Mouse (Mus musculus): Measurements from ENCODE around the gene Trpt1. TPM values are rescaled to one million over a fixed set of nuclear protein-coding genes. Genes with fewer than 3 reads are reported as not detected.

Trpt1 gene
- polyA plus RNA-seq, 1 experiment from 2014 or later = 20.0 TPM

DNA sequence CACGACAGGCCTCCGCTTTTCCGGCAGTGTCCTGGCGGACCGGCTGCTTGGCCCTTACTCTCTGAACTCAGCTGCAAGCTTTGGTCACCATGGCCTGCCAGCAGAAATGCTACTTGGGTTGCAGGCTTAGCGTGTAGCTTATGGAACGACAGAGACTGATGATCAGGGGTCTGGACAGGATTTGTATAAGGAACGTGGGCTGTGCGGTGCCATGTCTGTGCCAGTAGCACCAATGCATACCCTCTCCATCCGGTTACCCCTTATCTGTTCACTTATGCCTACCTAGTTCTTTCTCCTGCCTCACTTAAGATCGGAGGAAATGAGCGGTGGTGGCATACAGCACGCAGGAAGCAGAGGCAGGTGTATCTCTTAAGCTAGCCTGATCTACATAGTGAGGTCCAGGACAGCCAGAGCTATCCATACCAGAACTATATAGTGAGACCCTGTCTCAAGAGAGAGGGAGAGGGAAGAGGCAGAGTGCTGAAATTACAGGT is 44.8 kb downstream of the Trpt1 start:
- H3K4me1 ChIP-seq (ENCODE audit: control insufficient read depth, insufficient read depth, low read length) = peaks cover 18% of the 10 kb centered on the region
- no peaks in the 10 kb centered on the region for H3K9me3 ChIP-seq (ENCODE audit: control insufficient read depth, low read length)
- H3K4me2 ChIP-seq (ENCODE audit: low read length) = peak overlapping the region; percentile 84
- H3K27ac ChIP-seq (replicated peaks; ENCODE audit: low read depth, low read length) = peak overlapping the region; percentile 93
- H3K9ac ChIP-seq (replicated peaks; ENCODE audit: low read length) = peak overlapping the region; percentile 66
- 28% methylated on average over 13 of the region's 13 CpGs for WGBS
- no peak for ATAC-seq (ENCODE audit: low FRiP score, low TSS enrichment)
- no peak for DNase-seq
- peak overlapping the region; percentile 44 for H3K4me3 ChIP-seq (replicated peaks; ENCODE audit: low read depth, low read length)
- no peaks in the 10 kb centered on the region; the same call in 1 of the 2 replicates for H3K36me3 ChIP-seq (ENCODE audit: control insufficient read depth, insufficient read depth, low read length)
- H3K27me3 ChIP-seq (ENCODE audit: control insufficient read depth, insufficient read depth, low read length) = no peaks in the 10 kb centered on the region

DNA sequence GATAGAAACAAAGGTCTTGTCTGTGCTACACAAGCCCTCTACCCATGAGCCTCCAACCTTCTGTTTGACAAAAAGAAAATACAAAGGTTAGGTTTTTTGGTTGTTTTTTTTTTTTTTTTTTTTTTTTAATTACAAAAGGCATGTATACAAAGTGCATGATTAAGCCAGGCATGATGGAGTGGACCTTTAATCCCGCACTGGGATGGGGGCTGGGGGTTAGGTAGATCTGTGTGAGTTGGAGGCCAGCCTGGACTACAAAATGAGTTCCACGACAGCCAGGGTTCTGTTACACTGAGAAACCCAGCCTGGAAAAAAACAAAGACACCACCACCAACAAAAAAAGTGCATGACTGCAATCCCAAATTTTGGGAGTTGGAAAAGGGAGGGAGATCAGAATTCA is 45.2 kb downstream of the Trpt1 start:
- H3K4me3 ChIP-seq (replicated peaks; ENCODE audit: low read depth, low read length) = no peak overlapping the region
- DNase-seq (no peak), ATAC-seq (ENCODE audit: low FRiP score, low TSS enrichment) (no peak)
- H3K9me3 ChIP-seq (ENCODE audit: control insufficient read depth, low read length) = no peaks in the 10 kb centered on the region
- H3K4me2 ChIP-seq (ENCODE audit: low read length) = peak overlapping the region; percentile 84; the same call in 1 of the 2 replicates
- H3K4me1 ChIP-seq (ENCODE audit: control insufficient read depth, insufficient read depth, low read length) = peaks cover 18% of the 10 kb centered on the region
- H3K27me3 ChIP-seq (ENCODE audit: control insufficient read depth, insufficient read depth, low read length) = no peaks in the 10 kb centered on the region
- H3K9ac ChIP-seq (replicated peaks; ENCODE audit: low read length) = peak overlapping the region; percentile 66; the same call in 1 of the 2 replicates
- H3K36me3 ChIP-seq (ENCODE audit: control insufficient read depth, insufficient read depth, low read length) = no peaks in the 10 kb centered on the region
- WGBS = 87% methylated on average over 2 of the region's 2 CpGs
- H3K27ac ChIP-seq (replicated peaks; ENCODE audit: low read depth, low read length) = no peak overlapping the region

DNA sequence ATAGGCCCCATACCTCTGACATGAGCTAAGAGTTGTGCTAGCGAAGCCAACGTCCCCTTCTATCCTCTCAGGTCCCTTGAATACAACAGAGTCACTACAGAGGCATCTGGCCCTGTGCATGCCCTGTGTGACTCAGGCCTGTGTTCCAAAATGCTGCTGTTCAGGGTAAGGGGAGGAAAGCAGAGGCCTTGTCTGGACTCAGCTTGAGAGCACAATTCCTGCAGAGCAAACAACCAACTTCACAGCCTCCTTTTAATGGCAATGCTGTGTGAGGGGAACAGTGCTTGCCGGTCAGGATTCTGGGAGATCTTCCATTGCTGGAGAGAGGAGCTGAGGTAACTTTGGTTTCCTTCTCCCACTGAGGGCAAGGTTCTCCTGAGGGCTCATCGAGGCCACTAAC is 48.3 kb downstream of the Trpt1 start:
- DNase-seq (no peak), ATAC-seq (ENCODE audit: low FRiP score, low TSS enrichment) (no peak)
- H3K4me3 ChIP-seq (replicated peaks; ENCODE audit: low read depth, low read length) = no peak overlapping the region
- H3K4me2 ChIP-seq (ENCODE audit: low read length) = no peak overlapping the region
- no peaks in the 10 kb centered on the region for H3K9me3 ChIP-seq (ENCODE audit: control insufficient read depth, low read length)
- no peaks in the 10 kb centered on the region for H3K4me1 ChIP-seq (ENCODE audit: control insufficient read depth, insufficient read depth, low read length)
- H3K27ac ChIP-seq (replicated peaks; ENCODE audit: low read depth, low read length) = no peak overlapping the region
- WGBS = 75% methylated on average over 4 of the region's 4 CpGs
- H3K36me3 ChIP-seq (ENCODE audit: control insufficient read depth, insufficient read depth, low read length) = no peaks in the 10 kb centered on the region
- H3K9ac ChIP-seq (replicated peaks; ENCODE audit: low read length) = no peak overlapping the region
- no peaks in the 10 kb centered on the region for H3K27me3 ChIP-seq (ENCODE audit: control insufficient read depth, insufficient read depth, low read length)

DNA sequence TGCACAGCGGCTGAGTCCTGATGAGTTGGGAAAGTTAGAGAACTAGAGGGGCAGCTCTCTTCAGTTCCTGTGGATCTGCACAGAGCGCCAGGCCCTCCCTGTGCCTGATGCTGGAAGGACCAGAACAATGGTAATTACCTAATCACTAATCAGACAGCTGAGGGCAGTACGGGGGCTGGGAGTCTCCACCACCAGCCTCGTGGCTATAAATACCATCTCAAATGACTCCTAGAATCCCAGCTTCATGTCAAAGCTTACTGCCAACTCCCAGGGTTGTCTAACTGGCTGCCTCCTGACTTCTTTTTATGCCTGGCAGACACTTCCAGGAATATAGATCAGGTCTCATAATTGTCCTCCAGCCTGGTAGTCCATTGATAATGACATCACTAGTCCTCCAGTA is 48.8 kb downstream of the Trpt1 start:
- WGBS = 47% methylated on average over 4 of the region's 4 CpGs
- no peak overlapping the region for H3K4me3 ChIP-seq (replicated peaks; ENCODE audit: low read depth, low read length)
- DNase-seq (no peak), ATAC-seq (ENCODE audit: low FRiP score, low TSS enrichment) (no peak)
- no peak overlapping the region for H3K27ac ChIP-seq (replicated peaks; ENCODE audit: low read depth, low read length)
- no peaks in the 10 kb centered on the region for H3K27me3 ChIP-seq (ENCODE audit: control insufficient read depth, insufficient read depth, low read length)
- no peak overlapping the region for H3K9ac ChIP-seq (replicated peaks; ENCODE audit: low read length)
- no peaks in the 10 kb centered on the region for H3K9me3 ChIP-seq (ENCODE audit: control insufficient read depth, low read length)
- H3K4me1 ChIP-seq (ENCODE audit: control insufficient read depth, insufficient read depth, low read length) = no peaks in the 10 kb centered on the region
- no peak overlapping the region for H3K4me2 ChIP-seq (ENCODE audit: low read length)
- H3K36me3 ChIP-seq (ENCODE audit: control insufficient read depth, insufficient read depth, low read length) = no peaks in the 10 kb centered on the region

Other genes with a start within 250 kb of the Trpt1 start
- gene Rps6ka4, start 155.5 kb upstream of the Trpt1 start, polyA plus RNA-seq (2014; fragmentation: Nextera tagmentation; extraction: Ambion mirVana) = 6.0 and 6.8 TPM in 2 replicates
- 0.23 and 0.49 TPM in 2 replicates for gene Ccdc88b, start 137.9 kb upstream of the Trpt1 start, polyA plus RNA-seq (2014; fragmentation: Nextera tagmentation; extraction: Ambion mirVana)
- gene Trmt112, start 86.4 kb upstream of the Trpt1 start, polyA plus RNA-seq (2014; fragmentation: Nextera tagmentation; extraction: Ambion mirVana) = 115 and 140 TPM in 2 replicates
- gene Prdx5, start 86.0 kb upstream of the Trpt1 start, polyA plus RNA-seq (2014; fragmentation: Nextera tagmentation; extraction: Ambion mirVana) = 215 and 328 TPM in 2 replicates
- gene Esrra, start 74.3 kb upstream of the Trpt1 start, polyA plus RNA-seq (2014; fragmentation: Nextera tagmentation; extraction: Ambion mirVana) = 6.9 and 13.6 TPM in 2 replicates
- gene Catsperz, start 70.8 kb upstream of the Trpt1 start, polyA plus RNA-seq (2014; fragmentation: Nextera tagmentation; extraction: Ambion mirVana) = 0.53 and 0.78 TPM in 2 replicates
- 1.9 and 3.4 TPM in 2 replicates for gene Kcnk4, start 61.6 kb upstream of the Trpt1 start, polyA plus RNA-seq (2014; fragmentation: Nextera tagmentation; extraction: Ambion mirVana)
- 77.1 and 79.3 TPM in 2 replicates for gene Bad, start 54.3 kb upstream of the Trpt1 start, polyA plus RNA-seq (2014; fragmentation: Nextera tagmentation; extraction: Ambion mirVana)
- gene Gpr137, start 53.7 kb upstream of the Trpt1 start, polyA plus RNA-seq (2014; fragmentation: Nextera tagmentation; extraction: Ambion mirVana) = 56.0 and 60.4 TPM in 2 replicates
- 198 and 257 TPM in 2 replicates for gene Ppp1r14b, start 21.2 kb upstream of the Trpt1 start, polyA plus RNA-seq (2014; fragmentation: Nextera tagmentation; extraction: Ambion mirVana)
- gene Plcb3, start 19.7 kb upstream of the Trpt1 start, polyA plus RNA-seq (2014; fragmentation: Nextera tagmentation; extraction: Ambion mirVana) = 6.3 and 8.8 TPM in 2 replicates
- gene Fkbp2, start 15.6 kb upstream of the Trpt1 start, polyA plus RNA-seq (2014; fragmentation: Nextera tagmentation; extraction: Ambion mirVana) = 73.8 and 86.9 TPM in 2 replicates
- 33.1 and 47.3 TPM in 2 replicates for gene Vegfb, start 8.5 kb upstream of the Trpt1 start, polyA plus RNA-seq (2014; fragmentation: Nextera tagmentation; extraction: Ambion mirVana)
- 23.1 and 26.7 TPM in 2 replicates for gene Dnajc4, start 3.6 kb upstream of the Trpt1 start, polyA plus RNA-seq (2014; fragmentation: Nextera tagmentation; extraction: Ambion mirVana)
- gene Nudt22, start within 50 bp of the Trpt1 start, polyA plus RNA-seq (2014; fragmentation: Nextera tagmentation; extraction: Ambion mirVana) = 19.4 and 20.2 TPM in 2 replicates
- gene Fermt3, start 23.3 kb downstream of the Trpt1 start, polyA plus RNA-seq (2014; fragmentation: Nextera tagmentation; extraction: Ambion mirVana) = 1.7 and 3.0 TPM in 2 replicates
- 180 and 217 TPM in 2 replicates for gene Stip1, start 43.8 kb downstream of the Trpt1 start, polyA plus RNA-seq (2014; fragmentation: Nextera tagmentation; extraction: Ambion mirVana)
- gene Macrod1, start 60.7 kb downstream of the Trpt1 start, polyA plus RNA-seq (2014; fragmentation: Nextera tagmentation; extraction: Ambion mirVana) = 3.4 and 3.9 TPM in 2 replicates
- 7.0 and 10.2 TPM in 2 replicates for gene Flrt1, start 109.6 kb downstream of the Trpt1 start, polyA plus RNA-seq (2014; fragmentation: Nextera tagmentation; extraction: Ambion mirVana)
- gene Otub1, start 210.2 kb downstream of the Trpt1 start, polyA plus RNA-seq (2014; fragmentation: Nextera tagmentation; extraction: Ambion mirVana) = 244 and 263 TPM in 2 replicates
- 921 and 1,195 TPM in 2 replicates for gene Cox8a, start 221.5 kb downstream of the Trpt1 start, polyA plus RNA-seq (2014; fragmentation: Nextera tagmentation; extraction: Ambion mirVana)
- 68.6 and 77.8 TPM in 2 replicates for gene Naa40, start 245.1 kb downstream of the Trpt1 start, polyA plus RNA-seq (2014; fragmentation: Nextera tagmentation; extraction: Ambion mirVana)

Measured in midbrain, embryonic 14.5 days (tissue).